Mouse (Mus musculus) megakaryocyte, embryonic 14.5 days (primary cell): ENCODE measurements around the gene Plce1.

Experiments used
- FLI1 ChIP-seq: IDR thresholded peaks from 2 replicates; pipeline ENCODE4 v1.6.1; 2012; ENCODE audit warnings: low read length, inconsistent platforms, mixed read lengths
- GATA1 ChIP-seq: IDR thresholded peaks from 3 replicates; pipeline ENCODE4 v1.6.1; 2012; ENCODE audit warnings: mixed read lengths, low read length, inconsistent platforms, borderline replicate concordance

DNA sequence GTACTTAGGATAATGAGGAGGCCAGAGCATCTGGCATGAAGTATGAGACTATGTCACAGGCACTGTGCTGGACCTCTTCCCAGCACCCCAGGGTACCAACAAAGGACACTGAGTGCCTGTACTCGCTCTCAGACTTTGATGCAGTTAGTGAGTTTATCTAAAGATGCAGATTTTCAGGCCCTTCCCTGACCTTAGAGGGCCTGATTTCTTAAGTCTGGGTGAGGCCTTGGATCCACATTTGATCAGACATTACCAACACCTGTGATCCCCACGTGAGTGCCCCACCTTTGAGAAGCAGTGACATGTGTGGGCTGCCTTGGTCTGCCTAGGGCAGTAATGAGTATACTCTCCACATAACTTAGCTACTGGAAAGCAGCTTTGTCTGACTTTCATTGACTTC lies 209.4 kb downstream of the Plce1 start:
- TF ChIP-seq GATA1 (no peak), FLI1 (no peak)
